Comparison of ENCODE assay signal across 10 mouse cellular contexts in the genomic region with DNA sequence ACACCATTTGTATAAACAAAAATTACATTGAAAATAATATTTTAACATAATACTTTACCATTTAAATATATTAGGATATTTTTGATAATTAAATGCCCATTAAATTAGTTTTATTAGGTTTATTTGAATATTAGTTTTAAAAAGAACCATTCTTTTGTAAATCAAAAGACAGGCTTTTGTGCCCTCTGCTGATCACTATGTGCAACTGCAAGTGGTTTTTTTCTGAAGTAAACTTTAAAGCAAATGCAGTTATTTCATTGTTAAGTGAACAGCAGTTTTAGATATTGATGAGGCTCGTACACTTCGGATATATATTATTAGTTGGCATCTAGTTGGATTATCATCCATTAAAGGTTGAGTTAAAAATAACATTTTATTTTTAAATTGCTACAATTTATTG.
DNase-seq lines count a peak whose midpoint lies in the region; ATAC-seq and TF ChIP-seq lines count a peak whose summit lies in the region.
"Had no signal": no experiment of that assay in that cellular context is flagged by ENCODE, and none has a peak within 500 bp of the region (broad histone marks: within the 10 kb centered on the region; RNA-seq: fewer than 3 reads in every experiment).

No protein-coding gene starts in this region.

- H3K9me3 ChIP-seq in liver, postnatal 0 days (ENCODE audit: low read length): no peaks in the 10 kb centered on the region
- H3K9me3 ChIP-seq in liver, embryonic 11.5 days (ENCODE audit: control insufficient read depth, low read length): no peaks in the 10 kb centered on the region
- H3K9me3 ChIP-seq: limb, embryonic 13.5 days had no signal

- TF ChIP-seq CTCF in heart, adult 2 months (IDR thresholded peaks at IDR 0.05): peak; percentile 95
- TF ChIP-seq CTCF in liver, postnatal 0 days (IDR thresholded peaks at IDR 0.05; ENCODE audit: low read depth): peak; percentile 63

- no peak overlapping the region for H3K27ac ChIP-seq in heart, adult 2 months
- H3K27ac ChIP-seq in liver, postnatal 0 days (ENCODE audit: low read depth): no peak overlapping the region
- no peak overlapping the region for H3K27ac ChIP-seq in liver, embryonic 11.5 days (ENCODE audit: low read depth, low read length)
- H3K27ac ChIP-seq: limb, embryonic 13.5 days had no signal

- intact Hi-C loops in heart, adult 2 months (cut with DNase I): loop anchor here (2.0 to 10.0 kb wide), 4 partner anchors 239 to 744 kb away; no protein-coding TSS in a partner anchor

- no peaks in the 10 kb centered on the region for H3K27me3 ChIP-seq in heart, adult 2 months (ENCODE audit: control insufficient read depth, insufficient read depth, low read length)
- no peaks in the 10 kb centered on the region for H3K27me3 ChIP-seq in liver, postnatal 0 days (ENCODE audit: insufficient read depth, low read length)
- H3K27me3 ChIP-seq in liver, embryonic 11.5 days (replicated peaks; ENCODE audit: control insufficient read depth, insufficient read depth, low read length): no peaks in the 10 kb centered on the region
- H3K27me3 ChIP-seq: limb, embryonic 13.5 days had no signal

- TF ChIP-seq POLR2A in heart, adult 2 months (IDR thresholded peaks at IDR 0.05; ENCODE audit: insufficient read depth, low read depth, low read length): no peak

- H3K4me2 ChIP-seq in liver, postnatal 0 days (ENCODE audit: low read depth, low read length): no peak overlapping the region
- H3K4me2 ChIP-seq in liver, embryonic 11.5 days: no peak overlapping the region
- H3K4me2 ChIP-seq: limb, embryonic 13.5 days had no signal

- no peaks in the 10 kb centered on the region for H3K36me3 ChIP-seq in heart, adult 2 months (ENCODE audit: control insufficient read depth, insufficient read depth, low read length)
- H3K36me3 ChIP-seq in liver, postnatal 0 days (replicated peaks; ENCODE audit: insufficient read depth, low read length): no peaks in the 10 kb centered on the region
- H3K36me3 ChIP-seq in liver, embryonic 11.5 days (ENCODE audit: control insufficient read depth, insufficient read depth, low read length): no peaks in the 10 kb centered on the region
- H3K36me3 ChIP-seq: limb, embryonic 13.5 days had no signal

- WGBS in heart, adult 2 months: 14% methylated on average over 2 of the region's 2 CpGs
- 13% methylated on average over 2 of the region's 2 CpGs for WGBS in liver, postnatal 0 days (ENCODE audit: insufficient replicate concordance)
- WGBS in liver, embryonic 11.5 days: 35% methylated on average over 2 of the region's 2 CpGs

- no peak overlapping the region for H3K4me3 ChIP-seq in heart, adult 2 months
- H3K4me3 ChIP-seq in liver, postnatal 0 days (ENCODE audit: low read depth, low read length): no peak overlapping the region
- H3K4me3 ChIP-seq in liver, embryonic 11.5 days (ENCODE audit: low read depth, low read length): no peak overlapping the region
- H3K4me3 ChIP-seq: limb, embryonic 13.5 days had no signal

- DNase-seq in heart, adult 2 months: no peak
- no peak for DNase-seq in heart, postnatal 4 days
- DNase-seq in liver, postnatal 0 days: no peak
- DNase-seq in liver, embryonic 11.5 days (ENCODE audit: low spot score): no peak
- DNase-seq in MEL-GATA-1-ER (ENCODE audit: extremely low read depth, low read depth): peak; percentile 2
- DNase-seq in retina, embryonic 14.5 days (ENCODE audit: low spot score): peak; percentile 70
- DNase-seq: cerebellum, adult 11-12 months; right cerebral cortex, postnatal 14 days had no signal

- no peak for ATAC-seq in liver, postnatal 0 days
- no peak for ATAC-seq in liver, embryonic 11.5 days (replicated peaks; ENCODE audit: low FRiP score)
- no peak for ATAC-seq in cerebellum, adult (ENCODE audit: insufficient number of reproducible peaks, low FRiP score, low TSS enrichment)

- TF ChIP-seq EP300 in heart, adult 2 months (IDR thresholded peaks at IDR 0.05; ENCODE audit: insufficient read depth, low read depth, low read length): no peak
- TF ChIP-seq EP300 in liver, postnatal 0 days (IDR thresholded peaks at IDR 0.05; ENCODE audit: low read depth): no peak

- no peaks in the 10 kb centered on the region for H3K4me1 ChIP-seq in heart, adult 2 months (ENCODE audit: control insufficient read depth, insufficient read depth, low read length)
- no peaks in the 10 kb centered on the region for H3K4me1 ChIP-seq in liver, postnatal 0 days (ENCODE audit: insufficient read depth)
- H3K4me1 ChIP-seq in liver, embryonic 11.5 days (replicated peaks; ENCODE audit: control insufficient read depth, insufficient read depth, low read length): no peaks in the 10 kb centered on the region

- H3K9ac ChIP-seq in heart, adult 2 months (ENCODE audit: low read depth, low read length): no peak overlapping the region
- H3K9ac ChIP-seq in liver, postnatal 0 days (replicated peaks): no peak overlapping the region
- H3K9ac ChIP-seq in liver, embryonic 11.5 days (ENCODE audit: low read depth, low read length): no peak overlapping the region
- H3K9ac ChIP-seq: limb, embryonic 13.5 days had no signal

- H3K79me2 ChIP-seq in heart, adult 2 months (replicated peaks; ENCODE audit: control insufficient read depth, insufficient read depth, low read length): no peaks in the 10 kb centered on the region

Comparison
In these comparisons a context has a peak if more than half of its experiments do, and no peak if none do; other contexts are left out.
1. DNase-seq: peak in MEL-GATA-1-ER (single experiment) and retina, embryonic 14.5 days (single experiment); none in heart, adult 2 months (0 of 2), heart, postnatal 4 days (single experiment), liver, postnatal 0 days (single experiment) and liver, embryonic 11.5 days (single experiment).